Mouse (Mus musculus): ENCODE results near the gene Gpc1. TPM values are rescaled to one million over a fixed set of nuclear protein-coding genes. Genes with fewer than 3 reads are reported as not detected.

Gpc1 gene
- polyA plus RNA-seq, 1 experiment from 2014 or later, result 51.7 TPM

DNA sequence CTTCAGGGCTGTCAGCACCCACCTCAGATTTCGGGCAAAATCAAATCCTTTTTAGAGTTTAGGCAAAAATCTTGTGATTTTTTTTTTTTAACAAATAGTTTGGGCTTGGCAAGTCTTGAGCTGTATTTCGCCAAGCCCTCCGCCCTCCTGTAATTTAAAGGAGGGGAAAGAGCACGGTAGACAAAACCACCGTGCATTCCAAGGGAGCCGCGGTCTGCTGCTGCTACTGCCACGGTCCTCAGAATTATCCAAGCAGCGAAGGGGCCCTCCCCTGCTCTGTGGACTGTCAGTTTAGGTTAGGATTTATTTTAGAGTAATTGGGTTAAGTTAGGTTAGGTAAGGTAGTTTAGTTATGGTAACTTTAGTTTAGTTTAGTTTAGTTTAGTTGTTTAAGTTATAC lies 16.3 kb upstream of the Gpc1 start:
- H3K36me3 ChIP-seq (ENCODE audit: control insufficient read depth, insufficient read depth, low read length), result no peaks in the 10 kb centered on the region
- no peak overlapping the region for H3K4me3 ChIP-seq (ENCODE audit: low read depth, low read length)
- H3K27me3 ChIP-seq (ENCODE audit: control insufficient read depth, insufficient read depth, low read length), result no peaks in the 10 kb centered on the region
- ATAC-seq (ENCODE audit: insufficient number of reproducible peaks, low FRiP score, low TSS enrichment, low read depth) (no peak), DNase-seq (ENCODE audit: low spot score) (no peak)
- no peaks in the 10 kb centered on the region for H3K9me3 ChIP-seq (ENCODE audit: control insufficient read depth, low read length)
- H3K4me1 ChIP-seq (ENCODE audit: control insufficient read depth, insufficient read depth, low read length), result peaks cover 7% of the 10 kb centered on the region; the same call in 1 of the 2 replicates
- H3K4me2 ChIP-seq (ENCODE audit: low read depth, severe bottlenecking), result no peak overlapping the region
- no peak overlapping the region for H3K27ac ChIP-seq (replicated peaks; ENCODE audit: low read depth, low read length)
- WGBS, result 61% methylated on average over 9 of the region's 9 CpGs
- no peak overlapping the region for H3K9ac ChIP-seq (ENCODE audit: low read length)

DNA sequence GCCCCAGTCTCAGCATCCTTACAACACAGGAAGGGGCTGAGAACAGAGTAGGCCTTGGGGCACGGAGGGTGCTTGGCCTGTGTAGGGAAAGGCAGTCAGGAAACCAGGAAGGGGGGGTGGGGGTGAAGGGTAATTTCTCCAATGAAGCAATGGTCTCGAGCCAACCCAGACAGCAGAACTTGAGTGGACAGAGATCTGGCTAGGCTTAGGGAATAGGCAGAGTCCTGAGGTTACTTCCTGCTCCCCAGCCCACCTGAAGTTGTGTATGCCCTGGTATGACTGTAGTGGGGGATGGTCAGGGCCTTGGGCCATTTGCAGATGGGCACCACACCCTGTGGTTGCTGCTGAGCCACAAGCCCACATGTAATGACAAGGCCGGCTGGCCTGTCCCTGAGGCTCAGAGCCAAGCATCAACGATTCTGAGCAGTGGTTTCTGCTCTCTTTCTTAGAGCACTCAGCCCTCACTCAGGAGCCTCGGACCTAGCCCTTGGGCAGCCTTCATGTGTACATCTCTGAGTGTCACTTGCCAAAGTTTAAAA lies 15.6 kb upstream of the Gpc1 start:
- DNase-seq (ENCODE audit: low spot score) (no peak), ATAC-seq (ENCODE audit: insufficient number of reproducible peaks, low FRiP score, low TSS enrichment, low read depth) (no peak)
- no peak overlapping the region for H3K27ac ChIP-seq (replicated peaks; ENCODE audit: low read depth, low read length)
- H3K9me3 ChIP-seq (ENCODE audit: control insufficient read depth, low read length), result no peaks in the 10 kb centered on the region
- H3K9ac ChIP-seq (ENCODE audit: low read length), result no peak overlapping the region
- H3K4me1 ChIP-seq (ENCODE audit: control insufficient read depth, insufficient read depth, low read length), result peaks cover 7% of the 10 kb centered on the region; the same call in 1 of the 2 replicates
- no peak overlapping the region for H3K4me2 ChIP-seq (ENCODE audit: low read depth, severe bottlenecking)
- H3K36me3 ChIP-seq (ENCODE audit: control insufficient read depth, insufficient read depth, low read length), result no peaks in the 10 kb centered on the region
- H3K27me3 ChIP-seq (ENCODE audit: control insufficient read depth, insufficient read depth, low read length), result no peaks in the 10 kb centered on the region
- 78% methylated on average over 5 of the region's 5 CpGs for WGBS
- H3K4me3 ChIP-seq (ENCODE audit: low read depth, low read length), result no peak overlapping the region

DNA sequence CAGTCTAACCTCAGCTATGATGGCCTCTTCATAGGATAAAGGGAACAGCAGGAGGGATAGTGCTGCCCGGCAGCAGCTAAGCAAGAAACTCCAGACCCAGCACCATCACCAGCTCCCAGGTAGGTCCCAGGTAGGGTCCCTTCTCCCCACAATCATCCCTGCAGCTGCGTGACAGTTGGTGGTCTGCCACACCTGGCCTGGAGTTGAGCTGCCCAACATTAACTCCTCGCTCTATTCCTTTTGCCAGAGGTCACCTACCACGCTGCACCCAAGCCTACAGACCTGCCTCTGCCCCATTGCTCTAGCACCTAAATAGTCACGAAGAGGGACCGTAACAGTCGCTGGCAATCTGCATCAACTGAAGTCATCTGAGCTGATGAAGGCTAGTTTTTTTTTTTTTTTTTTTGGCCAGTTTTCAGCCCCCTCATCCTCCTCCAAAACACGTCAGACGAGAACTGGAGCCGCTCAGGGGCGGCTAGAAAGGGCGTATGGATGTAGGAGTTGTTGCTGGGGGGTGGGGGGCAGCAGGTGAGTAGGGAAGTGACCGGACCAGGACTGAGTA lies 738 bp upstream of the Gpc1 start:
- DNase-seq (ENCODE audit: low spot score) (no peak), ATAC-seq (ENCODE audit: insufficient number of reproducible peaks, low FRiP score, low TSS enrichment, low read depth) (no peak)
- H3K9me3 ChIP-seq (ENCODE audit: control insufficient read depth, low read length), result no peaks in the 10 kb centered on the region
- H3K27ac ChIP-seq (replicated peaks; ENCODE audit: low read depth, low read length), result peak overlapping the region; percentile 93
- no peaks in the 10 kb centered on the region for H3K36me3 ChIP-seq (ENCODE audit: control insufficient read depth, insufficient read depth, low read length)
- 7% methylated on average over 13 of the region's 13 CpGs for WGBS
- H3K4me3 ChIP-seq (ENCODE audit: low read depth, low read length), result peak overlapping the region; percentile 93
- H3K4me1 ChIP-seq (ENCODE audit: control insufficient read depth, insufficient read depth, low read length), result peaks cover 22% of the 10 kb centered on the region
- peak overlapping the region; percentile 63 for H3K4me2 ChIP-seq (ENCODE audit: low read depth, severe bottlenecking)
- peak overlapping the region; percentile 97; the same call in 1 of the 2 replicates for H3K9ac ChIP-seq (ENCODE audit: low read length)
- H3K27me3 ChIP-seq (ENCODE audit: control insufficient read depth, insufficient read depth, low read length), result no peaks in the 10 kb centered on the region

DNA sequence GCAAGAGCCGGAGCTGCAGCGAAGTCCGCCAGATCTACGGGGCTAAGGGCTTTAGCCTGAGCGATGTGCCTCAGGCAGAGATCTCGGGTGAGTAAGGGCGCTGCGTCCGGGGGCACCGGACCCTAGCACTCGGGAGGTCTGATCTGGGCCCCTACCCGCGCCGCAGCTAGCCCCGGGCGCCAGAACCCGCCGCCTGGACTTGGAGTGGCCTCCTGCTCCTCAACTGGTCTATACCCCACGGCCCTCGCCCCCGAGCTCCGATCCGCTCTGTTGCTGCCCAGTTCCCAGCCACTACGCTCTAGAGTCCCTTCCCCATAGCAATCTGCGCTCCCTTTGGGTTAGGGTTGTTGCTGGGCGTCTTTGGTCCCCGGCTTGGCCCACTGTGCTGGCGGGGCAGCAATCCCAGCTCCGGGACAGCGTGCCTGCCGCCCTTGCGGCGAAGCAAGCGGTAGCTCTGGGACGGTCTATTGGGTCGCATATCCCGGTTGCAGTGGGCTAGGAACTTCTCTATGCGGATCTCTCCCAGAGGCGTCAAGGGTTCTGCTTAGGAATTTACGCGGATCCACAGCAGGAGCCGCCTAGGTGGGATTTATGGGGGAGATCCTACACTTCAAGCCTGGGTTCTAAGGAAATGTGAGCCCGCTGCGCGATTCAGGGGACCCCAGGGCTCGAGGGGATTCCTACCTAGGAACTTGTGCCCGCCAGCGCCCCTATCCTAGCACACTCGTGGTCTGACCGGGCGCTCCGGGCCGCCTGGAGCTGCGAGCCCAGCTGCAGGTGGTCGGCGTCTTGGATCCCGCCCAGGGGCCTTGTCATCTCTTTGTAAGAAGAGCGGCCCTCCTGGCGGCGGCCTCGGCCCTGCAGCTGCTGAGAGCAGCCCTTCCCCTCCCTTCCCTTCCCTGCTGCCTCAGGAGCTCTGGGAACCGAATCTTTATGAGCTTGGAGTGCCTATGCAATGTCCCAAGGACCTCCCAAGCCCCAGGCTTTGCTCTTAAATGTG lies 866 bp downstream of the Gpc1 start:
- ATAC-seq (ENCODE audit: insufficient number of reproducible peaks, low FRiP score, low TSS enrichment, low read depth) (peak; percentile 27; the same call in 1 of the 2 replicates), DNase-seq (ENCODE audit: low spot score) (peak; percentile 86)
- Histone ChIP-seq H3K27ac (replicated peaks; ENCODE audit: low read depth, low read length) (peak overlapping the region; percentile 93), H3K36me3 (ENCODE audit: control insufficient read depth, insufficient read depth, low read length) (no peaks in the 10 kb centered on the region), H3K4me3 (ENCODE audit: low read depth, low read length) (peak overlapping the region; percentile 93), H3K9ac (ENCODE audit: low read length) (peak overlapping the region; percentile 97), H3K27me3 (ENCODE audit: control insufficient read depth, insufficient read depth, low read length) (no peaks in the 10 kb centered on the region), H3K9me3 (ENCODE audit: control insufficient read depth, low read length) (no peaks in the 10 kb centered on the region), H3K4me2 (ENCODE audit: low read depth, severe bottlenecking) (peak overlapping the region; percentile 63), H3K4me1 (ENCODE audit: control insufficient read depth, insufficient read depth, low read length) (peaks cover 22% of the 10 kb centered on the region)
- WGBS, result under 1% methylated on average over 62 of the region's 62 CpGs

DNA sequence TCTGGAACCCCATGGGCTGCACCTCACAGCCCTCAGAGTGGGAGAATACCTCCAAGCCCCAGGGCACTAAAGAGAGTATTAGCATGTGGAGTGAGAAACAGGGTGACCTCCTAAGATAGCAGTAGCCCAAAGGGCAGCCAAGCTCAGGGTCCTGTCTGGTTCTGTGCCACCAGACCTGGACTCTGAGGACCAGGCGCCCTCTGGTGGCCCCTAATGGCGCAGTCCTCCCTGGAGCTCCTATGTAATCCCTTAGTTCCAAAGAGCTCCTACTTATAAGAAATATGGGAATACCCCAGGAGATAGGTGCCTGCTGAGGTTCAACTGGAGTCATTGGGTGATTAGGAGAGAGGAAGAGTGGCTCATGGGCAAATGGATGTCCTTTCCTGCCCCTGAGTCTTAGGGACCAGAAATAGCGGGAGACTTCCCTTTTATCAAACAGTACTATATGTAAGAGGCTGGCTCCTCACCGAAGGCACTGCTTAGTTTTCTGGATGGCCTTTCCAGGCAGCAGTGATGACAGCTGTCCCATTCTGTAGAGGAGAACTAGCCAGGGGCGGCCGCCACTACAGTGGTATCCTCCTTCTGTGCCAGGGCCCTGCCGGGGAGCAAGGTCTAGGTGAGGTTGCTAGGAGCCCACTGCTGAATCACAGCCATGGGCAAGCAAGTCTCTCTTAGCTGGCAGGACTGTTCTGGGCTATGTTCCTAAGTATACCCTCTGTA lies 2.7 kb downstream of the Gpc1 start:
- Histone ChIP-seq H3K36me3 (ENCODE audit: control insufficient read depth, insufficient read depth, low read length) (no peaks in the 10 kb centered on the region; the same call in 1 of the 2 replicates), H3K4me1 (ENCODE audit: control insufficient read depth, insufficient read depth, low read length) (peaks cover 19% of the 10 kb centered on the region), H3K27me3 (ENCODE audit: control insufficient read depth, insufficient read depth, low read length) (no peaks in the 10 kb centered on the region), H3K9ac (ENCODE audit: low read length) (no peak overlapping the region), H3K4me2 (ENCODE audit: low read depth, severe bottlenecking) (peak overlapping the region; percentile 63; the same call in 1 of the 2 replicates), H3K9me3 (ENCODE audit: control insufficient read depth, low read length) (no peaks in the 10 kb centered on the region), H3K4me3 (ENCODE audit: low read depth, low read length) (no peak overlapping the region), H3K27ac (replicated peaks; ENCODE audit: low read depth, low read length) (no peak overlapping the region)
- no peak for ATAC-seq (ENCODE audit: insufficient number of reproducible peaks, low FRiP score, low TSS enrichment, low read depth)
- 69% methylated on average over 7 of the region's 7 CpGs for WGBS
- peak; percentile 91 for DNase-seq (ENCODE audit: low spot score)

DNA sequence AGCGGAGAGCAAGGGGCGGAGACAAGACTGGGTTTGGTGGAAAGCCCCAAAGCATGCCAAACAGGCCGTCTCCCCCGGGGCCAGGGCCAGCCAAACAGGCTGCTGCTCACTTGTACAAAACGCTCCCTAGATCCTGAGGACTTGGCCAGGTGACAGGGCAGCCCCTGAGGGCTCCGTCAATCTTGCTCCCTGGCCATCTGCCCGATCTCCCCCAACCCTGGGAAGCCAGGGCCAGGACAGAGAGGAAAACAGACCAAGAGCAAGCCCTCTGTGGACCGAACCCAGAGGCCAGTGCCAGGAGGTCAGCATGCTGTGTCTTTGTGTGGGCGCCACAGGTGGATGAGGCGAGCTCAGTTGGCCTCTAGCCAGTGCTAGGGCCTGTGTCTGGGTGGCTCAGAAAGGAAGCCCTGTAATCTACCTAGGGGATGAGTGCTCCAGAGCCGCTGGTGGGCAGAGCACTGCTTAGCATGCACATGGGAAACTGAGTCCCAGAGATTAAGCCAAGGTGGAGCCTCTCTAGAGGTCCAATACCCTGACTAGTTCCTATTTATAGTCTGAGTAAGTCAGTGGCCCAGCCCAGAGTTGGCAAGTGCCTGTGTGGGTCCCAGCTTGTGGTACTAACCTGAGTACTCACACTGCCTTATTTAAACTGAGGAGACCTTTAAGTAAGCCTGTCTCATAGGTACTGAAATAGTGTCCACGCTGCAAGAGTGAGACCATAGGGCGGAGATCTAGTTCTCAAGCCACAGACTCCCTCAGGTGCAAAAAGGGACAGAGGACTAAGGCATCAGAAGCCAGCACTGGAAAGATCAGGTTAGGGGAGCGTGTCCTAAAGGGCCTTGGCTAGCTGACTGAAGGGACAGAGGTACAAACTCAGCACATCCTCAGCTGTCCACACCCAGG lies 6.7 kb downstream of the Gpc1 start:
- no peak overlapping the region for H3K27ac ChIP-seq (replicated peaks; ENCODE audit: low read depth, low read length)
- ATAC-seq (ENCODE audit: insufficient number of reproducible peaks, low FRiP score, low TSS enrichment, low read depth) (no peak), DNase-seq (ENCODE audit: low spot score) (no peak)
- H3K4me1 ChIP-seq (ENCODE audit: control insufficient read depth, insufficient read depth, low read length), result peaks cover 12% of the 10 kb centered on the region
- no peaks in the 10 kb centered on the region for H3K9me3 ChIP-seq (ENCODE audit: control insufficient read depth, low read length)
- H3K9ac ChIP-seq (ENCODE audit: low read length), result no peak overlapping the region
- H3K4me2 ChIP-seq (ENCODE audit: low read depth, severe bottlenecking), result no peak overlapping the region
- H3K27me3 ChIP-seq (ENCODE audit: control insufficient read depth, insufficient read depth, low read length), result no peaks in the 10 kb centered on the region
- no peak overlapping the region for H3K4me3 ChIP-seq (ENCODE audit: low read depth, low read length)
- WGBS, result 87% methylated on average over 14 of the region's 14 CpGs
- H3K36me3 ChIP-seq (ENCODE audit: control insufficient read depth, insufficient read depth, low read length), result no peaks in the 10 kb centered on the region; the same call in 1 of the 2 replicates

DNA sequence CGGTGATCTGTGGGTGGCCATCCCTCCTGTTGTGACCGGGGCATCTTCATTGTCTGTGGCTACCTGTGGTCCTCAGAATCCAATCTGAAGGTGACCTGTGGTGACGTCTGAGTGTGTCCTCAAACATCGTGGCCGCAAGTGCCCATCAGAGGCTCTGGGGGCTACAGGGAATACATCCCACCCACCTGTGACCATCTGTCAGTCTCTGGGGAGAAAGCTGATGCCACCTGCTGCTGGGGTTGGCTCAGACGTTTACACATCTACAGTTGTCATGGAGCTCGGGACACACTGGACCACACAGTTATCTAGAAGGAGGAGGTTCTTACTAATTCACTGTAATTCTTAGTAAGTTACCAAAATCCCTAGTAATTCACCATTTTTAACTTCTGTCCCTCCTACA lies 7.8 kb downstream of the Gpc1 start:
- Histone ChIP-seq H3K4me2 (ENCODE audit: low read depth, severe bottlenecking) (no peak overlapping the region), H3K27me3 (ENCODE audit: control insufficient read depth, insufficient read depth, low read length) (no peaks in the 10 kb centered on the region), H3K36me3 (ENCODE audit: control insufficient read depth, insufficient read depth, low read length) (no peaks in the 10 kb centered on the region; the same call in 1 of the 2 replicates), H3K9ac (ENCODE audit: low read length) (no peak overlapping the region), H3K4me3 (ENCODE audit: low read depth, low read length) (no peak overlapping the region), H3K4me1 (ENCODE audit: control insufficient read depth, insufficient read depth, low read length) (peaks cover 6% of the 10 kb centered on the region; the same call in 1 of the 2 replicates), H3K9me3 (ENCODE audit: control insufficient read depth, low read length) (no peaks in the 10 kb centered on the region), H3K27ac (replicated peaks; ENCODE audit: low read depth, low read length) (no peak overlapping the region)
- DNase-seq (ENCODE audit: low spot score), result no peak
- 84% methylated on average over 7 of the region's 7 CpGs for WGBS
- no peak for ATAC-seq (ENCODE audit: insufficient number of reproducible peaks, low FRiP score, low TSS enrichment, low read depth)
